Mouse (Mus musculus): Measurements from ENCODE around the gene Kcnb1. TPM values are rescaled to one million over a fixed set of nuclear protein-coding genes. Genes with fewer than 3 reads are reported as not detected.

The Kcnb1 gene
- total RNA-seq (2012; rRNA removed), result 1.3 and 4.0 TPM in 2 replicates

- peaks cover 0 to 5% of the 10 kb centered on the region in 2 experiments; a peak in 1 of 4 replicates for H3K4me1 ChIP-seq (ENCODE audit: control insufficient read depth in 2 of 2, insufficient read depth in 2 of 2, low read length in 2 of 2, poor library complexity in 1 of 2)
- H3K9ac ChIP-seq (ENCODE audit: insufficient read depth, low read depth, low read length, poor library complexity, severe bottlenecking), result peak within 1 kb of the TSS; percentile 31
- DNase-seq (ENCODE audit: low read depth, low spot score), result no peak
- peak within 1 kb of the TSS; percentile 62 to 70 for H3K4me3 ChIP-seq (ENCODE audit: insufficient read depth in 1 of 2, low read depth in 1 of 2, low read length in 2 of 2, poor library complexity in 1 of 2, severe bottlenecking in 1 of 2)
- no peak for TF ChIP-seq ZC3H11A (IDR thresholded peaks at IDR 0.05; ENCODE audit: borderline replicate concordance, low read depth, low read length)
- no peak for TF ChIP-seq HCFC1 (IDR thresholded peaks at IDR 0.05; ENCODE audit: borderline replicate concordance, insufficient read depth, low read length)
- TF ChIP-seq MAFK (IDR thresholded peaks at IDR 0.05; ENCODE audit: insufficient read depth, low read depth, low read length), result no peak
- TF ChIP-seq ZNF384 (IDR thresholded peaks at IDR 0.05; ENCODE audit: low read depth, low read length), result no peak
- TF ChIP-seq CHD2 (IDR thresholded peaks at IDR 0.05; ENCODE audit: low read depth, low read length), result no peak
- H3K36me3 ChIP-seq (ENCODE audit: control insufficient read depth, insufficient read depth, low read length, poor library complexity, severe bottlenecking), result no peaks in the 10 kb centered on the region
- H3K9me3 ChIP-seq (ENCODE audit: control insufficient read depth, insufficient read depth, low read depth, low read length), result no peaks in the 10 kb centered on the region
- in situ Hi-C loops (cut with MboI; ENCODE audit: low sequenced_read_pairs in 2 of 2, unreplicated experiment in 2 of 2), result no loop called here
- no peak within 1 kb of the TSS for H3K27ac ChIP-seq (ENCODE audit: insufficient read depth, low read depth, low read length, poor library complexity, severe bottlenecking)
Measured at GRCm38 (mm10) chr2:167190076-167190399, at the start of gene Kcnb1. TSS of gene Kcnb1 (minus strand) at chr2:167190155.

- H3K9ac ChIP-seq (ENCODE audit: insufficient read depth, low read depth, low read length, poor library complexity, severe bottlenecking), result no peak overlapping the region
- no peak for DNase-seq (ENCODE audit: low read depth, low spot score)
- in situ Hi-C loops (cut with MboI; ENCODE audit: low sequenced_read_pairs in 2 of 2, unreplicated experiment in 2 of 2), result no loop called here
- peaks cover 0 to 7% of the 10 kb centered on the region in 2 experiments; a peak in 1 of 4 replicates for H3K4me1 ChIP-seq (ENCODE audit: control insufficient read depth in 2 of 2, insufficient read depth in 2 of 2, low read length in 2 of 2, poor library complexity in 1 of 2)
- H3K27ac ChIP-seq (ENCODE audit: insufficient read depth, low read depth, low read length, poor library complexity, severe bottlenecking), result no peak overlapping the region
- no peaks in the 10 kb centered on the region for H3K9me3 ChIP-seq (ENCODE audit: control insufficient read depth, insufficient read depth, low read depth, low read length)
- TF ChIP-seq ZC3H11A (IDR thresholded peaks at IDR 0.05; ENCODE audit: borderline replicate concordance, low read depth, low read length), result no peak
- TF ChIP-seq HCFC1 (IDR thresholded peaks at IDR 0.05; ENCODE audit: borderline replicate concordance, insufficient read depth, low read length), result no peak
- TF ChIP-seq CHD2 (IDR thresholded peaks at IDR 0.05; ENCODE audit: low read depth, low read length), result no peak
- H3K36me3 ChIP-seq (ENCODE audit: control insufficient read depth, insufficient read depth, low read length, poor library complexity, severe bottlenecking), result no peaks in the 10 kb centered on the region
- H3K4me3 ChIP-seq (ENCODE audit: insufficient read depth in 1 of 2, low read depth in 1 of 2, low read length in 2 of 2, poor library complexity in 1 of 2, severe bottlenecking in 1 of 2), result no peak overlapping the region
Measured at GRCm38 (mm10) chr2:167239262-167239661, 49.3 kb upstream of the Kcnb1 start.

- Histone ChIP-seq H3K4me1 (ENCODE audit: control insufficient read depth in 2 of 2, insufficient read depth in 2 of 2, low read length in 2 of 2, poor library complexity in 1 of 2) (peaks cover 0 to 7% of the 10 kb centered on the region in 2 experiments; a peak in 1 of 4 replicates), H3K36me3 (ENCODE audit: control insufficient read depth, insufficient read depth, low read length, poor library complexity, severe bottlenecking) (no peaks in the 10 kb centered on the region), H3K9ac (ENCODE audit: insufficient read depth, low read depth, low read length, poor library complexity, severe bottlenecking) (no peak overlapping the region), H3K27ac (ENCODE audit: insufficient read depth, low read depth, low read length, poor library complexity, severe bottlenecking) (no peak overlapping the region), H3K9me3 (ENCODE audit: control insufficient read depth, insufficient read depth, low read depth, low read length) (no peaks in the 10 kb centered on the region), H3K4me3 (ENCODE audit: insufficient read depth in 1 of 2, low read depth in 1 of 2, low read length in 2 of 2, poor library complexity in 1 of 2, severe bottlenecking in 1 of 2) (no peak overlapping the region)
- DNase-seq (ENCODE audit: low read depth, low spot score), result no peak
- no peak for TF ChIP-seq ZC3H11A (IDR thresholded peaks at IDR 0.05; ENCODE audit: borderline replicate concordance, low read depth, low read length)
- TF ChIP-seq CHD2 (IDR thresholded peaks at IDR 0.05; ENCODE audit: low read depth, low read length), result no peak
- no peak for TF ChIP-seq ZNF384 (IDR thresholded peaks at IDR 0.05; ENCODE audit: low read depth, low read length)
- TF ChIP-seq HCFC1 (IDR thresholded peaks at IDR 0.05; ENCODE audit: borderline replicate concordance, insufficient read depth, low read length), result no peak
- no peak for TF ChIP-seq MAFK (IDR thresholded peaks at IDR 0.05; ENCODE audit: insufficient read depth, low read depth, low read length)
- in situ Hi-C loops (cut with MboI; ENCODE audit: low sequenced_read_pairs in 2 of 2, unreplicated experiment in 2 of 2), result no loop called here
Measured at GRCm38 (mm10) chr2:167237224-167237623, 47.3 kb upstream of the Kcnb1 start.

GRCm38 (mm10) chr2:167236174-167236573 is 46.2 kb upstream of the Kcnb1 start:
- H3K36me3 ChIP-seq (ENCODE audit: control insufficient read depth, insufficient read depth, low read length, poor library complexity, severe bottlenecking), result no peaks in the 10 kb centered on the region
- H3K27ac ChIP-seq (ENCODE audit: insufficient read depth, low read depth, low read length, poor library complexity, severe bottlenecking), result no peak overlapping the region
- H3K4me3 ChIP-seq (ENCODE audit: insufficient read depth in 1 of 2, low read depth in 1 of 2, low read length in 2 of 2, poor library complexity in 1 of 2, severe bottlenecking in 1 of 2), result no peak overlapping the region
- H3K9ac ChIP-seq (ENCODE audit: insufficient read depth, low read depth, low read length, poor library complexity, severe bottlenecking), result no peak overlapping the region; the same call in 1 of the 2 replicates
- H3K9me3 ChIP-seq (ENCODE audit: control insufficient read depth, insufficient read depth, low read depth, low read length), result no peaks in the 10 kb centered on the region
- DNase-seq (ENCODE audit: low read depth, low spot score), result no peak
- TF ChIP-seq ZNF384 (IDR thresholded peaks at IDR 0.05; ENCODE audit: low read depth, low read length) (no peak), ZC3H11A (IDR thresholded peaks at IDR 0.05; ENCODE audit: borderline replicate concordance, low read depth, low read length) (no peak), HCFC1 (IDR thresholded peaks at IDR 0.05; ENCODE audit: borderline replicate concordance, insufficient read depth, low read length) (no peak), CHD2 (IDR thresholded peaks at IDR 0.05; ENCODE audit: low read depth, low read length) (no peak), MAFK (IDR thresholded peaks at IDR 0.05; ENCODE audit: insufficient read depth, low read depth, low read length) (no peak)
- in situ Hi-C loops (cut with MboI; ENCODE audit: low sequenced_read_pairs in 2 of 2, unreplicated experiment in 2 of 2), result no loop called here
- H3K4me1 ChIP-seq (ENCODE audit: control insufficient read depth in 2 of 2, insufficient read depth in 2 of 2, low read length in 2 of 2, poor library complexity in 1 of 2), result peaks cover 0 to 10% of the 10 kb centered on the region in 2 experiments; a peak in 1 of 4 replicates

Data from ES-E14 (cell line).